Mouse (Mus musculus) liver, postnatal 0 days (tissue): ENCODE data around the gene 1700022I11Rik. TPM values are rescaled to one million over a fixed set of nuclear protein-coding genes. Genes with fewer than 3 reads are reported as not detected.
A peak's percentile ranks its signal among the peaks of the same experiment; 100 is the strongest.

Source experiments
- ATAC-seq: fragments of 200-750 bp; cut with Nextera tagmentation; 2 replicates; pipeline ENCODE4 v1.8.0; 2017; ENCODE audit warnings: mild to moderate bottlenecking, moderate library complexity
- DNase-seq: peaks from one replicate; pipeline ENCODE4 v3.0.0-alpha.2; 2016
- H3K27ac ChIP-seq: fragments of 300-500 bp; sonication (generic); 2 replicates; pipeline ENCODE4 v1.5.1; 2014; ENCODE audit warnings: antibody characterized with exemption, moderate library complexity, mild to moderate bottlenecking, low read depth
- H3K27me3 ChIP-seq: fragments of 300-500 bp; sonication (generic); 2 replicates; pipeline ENCODE4 v1.6.1; 2014; ENCODE audit warnings: low read length, control low read depth, mixed read lengths; ENCODE audit not compliant: insufficient read depth
- H3K36me3 ChIP-seq: fragments of 300-500 bp; sonication (generic); replicated peaks from 2 replicates; pipeline ENCODE4 v1.6.1; 2014; ENCODE audit warnings: mild to moderate bottlenecking, control low read depth, low read length, moderate library complexity, mixed read lengths; ENCODE audit not compliant: insufficient read depth
- H3K4me1 ChIP-seq: fragments of 300-500 bp; sonication (generic); 2 replicates; pipeline ENCODE4 v1.6.1; 2014; ENCODE audit warnings: antibody characterized with exemption, mild to moderate bottlenecking, control low read depth; ENCODE audit not compliant: insufficient read depth
- H3K4me2 ChIP-seq: fragments of 300-500 bp; sonication (generic); 2 replicates; pipeline ENCODE4 v1.6.1; 2014; ENCODE audit warnings: low read depth, mild to moderate bottlenecking, low read length, moderate library complexity, mixed read lengths
- H3K4me3 ChIP-seq: fragments of 300-500 bp; sonication (generic); 2 replicates; pipeline ENCODE4 v1.5.1; 2014; ENCODE audit warnings: low read depth, low read length
- H3K9ac ChIP-seq: fragments of 300-500 bp; sonication (generic); replicated peaks from 2 replicates; pipeline ENCODE4 v1.6.1; 2014; ENCODE audit warnings: mild to moderate bottlenecking, moderate library complexity
- H3K9me3 ChIP-seq: fragments of 300-500 bp; sonication (generic); 2 replicates; pipeline ENCODE4 v1.6.1; 2016; ENCODE audit warnings: mild to moderate bottlenecking, control low read depth, low read length, mixed read lengths
- CTCF ChIP-seq: sonication (generic); IDR thresholded peaks from 2 replicates; pipeline ENCODE4 v1.5.1; 2016; ENCODE audit warnings: antibody characterized with exemption, low read depth
- EP300 ChIP-seq: IDR thresholded peaks from 2 replicates; pipeline ENCODE4 v1.6.1; 2016; ENCODE audit warnings: antibody characterized with exemption, low read depth, mild to moderate bottlenecking
- whole genome bisulfite sequencing: fragments of 180-500 bp; shearing (Covaris S2); extraction: QIAGEN DNeasy Blood & Tissue Kit; methylation state at CpG from one replicate; pipeline ENCODE4 v1.1.7; 2014; ENCODE audit not compliant: insufficient replicate concordance; 5-methylcytosine and 5-hydroxymethylcytosine counted together
- polyA plus RNA-seq: library from polyadenylated mRNA; unstranded; fragments of >200 nt; fragmentation: Nextera tagmentation; extraction: Ambion mirVana; gene quantifications from 2 replicates; pipeline ENCODE4 v1.2.1, GENCODE M21; 2015

The 1700022I11Rik gene
- polyA plus RNA-seq, 1 experiment from 2014 or later, result not detected

DNA sequence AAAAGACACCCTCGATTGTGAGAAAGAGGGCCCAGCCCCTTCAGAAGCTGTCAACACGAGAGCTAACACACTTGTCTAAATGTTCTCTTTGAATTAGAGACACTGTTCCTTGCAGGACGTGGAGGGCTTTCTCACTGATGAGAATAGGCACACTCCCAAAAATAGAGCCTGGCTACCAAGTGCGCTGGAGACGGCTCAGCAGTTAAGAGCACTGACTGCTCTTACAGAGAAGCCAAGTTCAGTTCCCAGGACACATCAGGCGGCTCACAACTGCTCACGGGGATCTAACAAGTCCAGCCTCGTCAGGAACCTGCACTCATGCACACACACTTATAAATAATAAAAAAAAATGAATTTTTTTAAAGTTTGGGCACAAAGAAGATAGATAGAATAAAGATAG, 10.5 kb upstream of the 1700022I11Rik start:
- 63% methylated on average over 8 of the region's 8 CpGs for WGBS
- Histone ChIP-seq H3K4me2 (no peak overlapping the region), H3K4me3 (no peak overlapping the region), H3K9me3 (no peaks in the 10 kb centered on the region), H3K4me1 (no peaks in the 10 kb centered on the region), H3K27ac (no peak overlapping the region), H3K36me3 (peaks cover 9% of the 10 kb centered on the region), H3K27me3 (0 out of 2 replicates have a peak, but pooled peaks cover 3% of the 10 kb centered on the region), H3K9ac (no peak overlapping the region)
- no peak for ATAC-seq
- TF ChIP-seq EP300, result no peak
- no peak for TF ChIP-seq CTCF
- no peak for DNase-seq

GRCm38 (mm10) chr4:42959382-42959781, 10.0 kb upstream of the 1700022I11Rik start:
- no peaks in the 10 kb centered on the region for H3K9me3 ChIP-seq
- H3K4me1 ChIP-seq, result no peaks in the 10 kb centered on the region
- H3K36me3 ChIP-seq, result peaks cover 9% of the 10 kb centered on the region
- TF ChIP-seq CTCF, result no peak
- TF ChIP-seq EP300, result no peak
- 0 out of 2 replicates have a peak, but pooled peaks cover 3% of the 10 kb centered on the region for H3K27me3 ChIP-seq
- no peak overlapping the region for H3K9ac ChIP-seq
- H3K4me2 ChIP-seq, result no peak overlapping the region
- ATAC-seq, result no peak
- 61% methylated on average over 4 of the region's 4 CpGs for WGBS
- no peak overlapping the region for H3K4me3 ChIP-seq
- H3K27ac ChIP-seq, result no peak overlapping the region
- no peak for DNase-seq

DNA sequence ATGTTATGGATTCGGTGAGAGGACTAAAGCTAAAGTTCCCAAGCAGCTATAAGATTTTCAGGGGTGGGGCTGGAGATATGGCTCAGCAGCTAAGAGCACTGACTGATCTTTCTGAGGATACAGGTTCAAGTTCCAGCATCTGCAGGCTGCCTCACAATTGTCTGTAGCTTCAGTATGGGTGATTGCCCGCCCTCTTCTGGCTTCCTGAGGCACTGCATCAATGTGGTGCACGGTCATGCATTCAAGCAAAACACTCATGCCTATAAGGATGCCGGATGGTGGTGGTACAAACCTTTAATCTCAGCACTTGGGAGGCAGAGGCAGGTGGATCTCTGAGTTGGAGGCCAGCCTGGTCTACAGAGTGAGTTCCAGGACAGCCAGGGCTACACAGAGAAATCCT, 7.8 kb upstream of the 1700022I11Rik start:
- DNase-seq (peak; percentile 70), ATAC-seq (no peak)
- no peak overlapping the region for H3K9ac ChIP-seq
- WGBS, result 21% methylated on average over 4 of the region's 4 CpGs
- no peaks in the 10 kb centered on the region for H3K4me1 ChIP-seq
- 0 out of 2 replicates have a peak, but pooled peaks cover 3% of the 10 kb centered on the region for H3K27me3 ChIP-seq
- H3K4me3 ChIP-seq, result no peak overlapping the region
- H3K4me2 ChIP-seq, result no peak overlapping the region
- H3K36me3 ChIP-seq, result peaks cover 8% of the 10 kb centered on the region
- no peak overlapping the region for H3K27ac ChIP-seq
- no peaks in the 10 kb centered on the region for H3K9me3 ChIP-seq
- TF ChIP-seq EP300 (no peak), CTCF (peak; percentile 80)

- DNase-seq, result no peak
- no peak overlapping the region for H3K27ac ChIP-seq
- no peak overlapping the region for H3K4me3 ChIP-seq
- H3K36me3 ChIP-seq, result no peaks in the 10 kb centered on the region
- no peak overlapping the region for H3K4me2 ChIP-seq
- H3K9ac ChIP-seq, result no peak overlapping the region
- WGBS, result 78% methylated on average over 2 of the region's 2 CpGs
- TF ChIP-seq CTCF (peak; percentile 49), EP300 (no peak)
- no peaks in the 10 kb centered on the region for H3K9me3 ChIP-seq
- 0 out of 2 replicates have a peak, but pooled peaks cover 3% of the 10 kb centered on the region for H3K27me3 ChIP-seq
- no peak for ATAC-seq
- H3K4me1 ChIP-seq, result no peaks in the 10 kb centered on the region
Measured at GRCm38 (mm10) chr4:42963480-42963879, 5.9 kb upstream of the 1700022I11Rik start.

DNA sequence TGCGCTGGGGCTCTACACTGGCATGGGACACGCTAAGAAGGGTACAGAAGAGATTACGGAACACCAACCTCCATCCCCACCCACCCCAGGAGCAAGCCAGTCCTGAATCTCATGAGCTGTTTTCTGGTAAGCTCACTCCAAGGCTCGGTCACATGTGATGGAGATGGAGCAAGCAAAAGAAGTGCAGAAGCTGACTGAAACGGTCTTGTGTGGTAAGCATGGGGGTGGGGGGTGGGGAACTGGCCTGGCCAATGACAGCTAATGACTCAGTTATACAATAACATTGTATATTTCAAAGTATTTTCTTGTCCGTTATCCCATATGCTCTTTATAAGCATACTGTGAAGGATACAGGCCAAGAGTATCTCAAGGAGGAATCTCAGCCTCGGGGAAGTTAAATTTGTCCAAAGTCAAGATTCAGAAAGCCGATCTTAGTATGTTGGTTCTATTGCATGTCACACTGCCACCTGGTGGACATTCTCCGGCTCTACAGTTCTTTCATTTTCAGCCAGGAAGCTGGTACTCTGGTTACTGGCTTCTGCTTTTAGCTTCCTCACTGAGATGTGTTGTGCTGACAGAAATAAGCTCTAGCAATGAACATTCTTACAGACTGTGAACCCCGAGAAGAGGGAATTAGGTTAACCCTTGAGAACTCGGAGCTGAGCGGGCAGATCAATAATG, 4.2 kb upstream of the 1700022I11Rik start:
- Histone ChIP-seq H3K36me3 (no peaks in the 10 kb centered on the region), H3K4me1 (no peaks in the 10 kb centered on the region), H3K4me2 (peak overlapping the region; percentile 38), H3K27ac (no peak overlapping the region), H3K4me3 (no peak overlapping the region), H3K27me3 (0 out of 2 replicates have a peak, but pooled peaks cover 3% of the 10 kb centered on the region), H3K9ac (0 out of 2 replicates have a peak overlapping the region, but pooled peaks have one; percentile 17), H3K9me3 (no peaks in the 10 kb centered on the region)
- peak; percentile 57 for ATAC-seq
- TF ChIP-seq CTCF (peak; percentile 88), EP300 (no peak)
- peak; percentile 68 for DNase-seq
- 12% methylated on average over 12 of the region's 12 CpGs for WGBS

DNA sequence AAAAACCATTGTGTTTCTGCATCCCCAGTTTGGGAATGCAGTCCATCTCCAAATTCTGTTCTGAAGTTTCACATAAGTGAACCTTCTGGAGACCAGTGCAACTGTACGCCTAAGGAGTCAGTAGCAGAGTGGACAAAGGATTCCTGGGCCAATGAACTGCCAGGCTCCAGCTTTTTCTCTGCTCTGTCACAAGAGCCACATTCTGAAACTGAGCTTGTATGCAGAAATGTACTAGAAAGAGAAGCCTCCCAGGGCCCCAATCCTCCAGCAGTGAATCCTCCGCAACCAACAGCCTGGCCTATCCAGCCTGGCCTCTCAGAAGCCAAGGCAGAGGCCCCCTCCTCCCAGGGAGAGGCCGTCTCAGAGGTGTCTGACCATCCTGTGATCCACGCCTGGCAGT, 3.5 kb downstream of the 1700022I11Rik start:
- H3K27me3 ChIP-seq, result no peaks in the 10 kb centered on the region
- no peak for DNase-seq
- H3K4me2 ChIP-seq, result no peak overlapping the region
- no peak overlapping the region for H3K4me3 ChIP-seq
- whole genome bisulfite sequencing, result 76% methylated on average over 4 of the region's 4 CpGs
- no peaks in the 10 kb centered on the region for H3K9me3 ChIP-seq
- no peak for ATAC-seq
- H3K9ac ChIP-seq, result no peak overlapping the region
- H3K36me3 ChIP-seq, result 0 out of 2 replicates have a peak, but pooled peaks cover 3% of the 10 kb centered on the region
- TF ChIP-seq CTCF (no peak), EP300 (no peak)
- H3K4me1 ChIP-seq, result no peaks in the 10 kb centered on the region
- no peak overlapping the region for H3K27ac ChIP-seq
